Mouse (Mus musculus) C2C12 (cell line): Measurements from ENCODE around the gene Csmd2. TPM values are rescaled to one million over a fixed set of nuclear protein-coding genes. Genes with fewer than 3 reads are reported as not detected.

ENCODE experiments used
- H3K27me3 ChIP-seq: one replicate; pipeline ENCODE4 v1.6.1; 2011; ENCODE audit not compliant: control insufficient read depth, insufficient read depth, insufficient read length
- H3K36me3 ChIP-seq: one replicate; pipeline ENCODE4 v1.6.1; 2011; ENCODE audit not compliant: control insufficient read depth, insufficient read depth
- H3K4me3 ChIP-seq: one replicate; pipeline ENCODE4 v1.5.1; 2011; ENCODE audit warnings: mild to moderate bottlenecking, control low read depth; ENCODE audit not compliant: poor library complexity, insufficient read depth, severe bottlenecking
- H3K79me2 ChIP-seq: one replicate; pipeline ENCODE4 v1.6.1; 2011; ENCODE audit not compliant: control insufficient read depth, insufficient read depth
- H3K79me3 ChIP-seq: one replicate; pipeline ENCODE4 v1.6.1; 2011; ENCODE audit warnings: low read depth, control low read depth
- H3ac ChIP-seq: one replicate; pipeline ENCODE3; 2011; ENCODE audit warnings: low read depth; ENCODE audit not compliant: control insufficient read depth, insufficient read length
- CEBPB ChIP-seq: IDR thresholded peaks from one replicate; pipeline ENCODE4 v1.6.1; 2011; ENCODE audit warnings: low read depth, mild to moderate bottlenecking, control low read depth, moderate library complexity
- CTCF ChIP-seq: IDR thresholded peaks from one replicate; pipeline ENCODE4 v1.5.1; 2011; ENCODE audit not compliant: control insufficient read depth, insufficient read depth, insufficient read length
- FOSL1 ChIP-seq: IDR thresholded peaks from one replicate; pipeline ENCODE4 v1.8.0; 2011; ENCODE audit warnings: mild to moderate bottlenecking, low read length; ENCODE audit not compliant: poor library complexity, insufficient read depth, severe bottlenecking
- MAX ChIP-seq: IDR thresholded peaks from one replicate; pipeline ENCODE4 v1.6.1; 2011; ENCODE audit warnings: mild to moderate bottlenecking, control low read depth
- MYOD1 ChIP-seq: IDR thresholded peaks from one replicate; pipeline ENCODE4 v1.6.1; 2011; ENCODE audit warnings: low read depth; ENCODE audit not compliant: control insufficient read depth, insufficient read length
- MYOG ChIP-seq: IDR thresholded peaks from one replicate; pipeline ENCODE4 v1.6.1; 2011; ENCODE audit not compliant: control insufficient read depth, insufficient read length; ENCODE audit errors: extremely low read depth
- USF1 ChIP-seq: IDR thresholded peaks from one replicate; pipeline ENCODE4 v1.6.1; 2011; ENCODE audit warnings: low read depth, mild to moderate bottlenecking, control low read depth, moderate library complexity
- polyA plus RNA-seq: library from polyadenylated mRNA; unstranded; fragments of >200 nt; fragmentation: generic; extraction: Trizol; gene quantifications from one replicate; pipeline ENCODE4 v1.2.1, GENCODE M21; 2012; ENCODE audit warnings: missing spikeins

The Csmd2 gene
- polyA plus RNA-seq, 1 experiment: not detected

GRCm38 (mm10) chr4:128227377-128228316, 240.0 kb downstream of the Csmd2 start:
- H3K36me3 ChIP-seq: no peaks in the 10 kb centered on the region
- H3K27me3 ChIP-seq: no peaks in the 10 kb centered on the region
- no peak overlapping the region for H3K4me3 ChIP-seq
- no peak overlapping the region for H3ac ChIP-seq
- H3K79me2 ChIP-seq: no peaks in the 10 kb centered on the region
- no peak for TF ChIP-seq MYOG
- no peak for TF ChIP-seq MYOD1
- no peak for TF ChIP-seq CEBPB
- no peak for TF ChIP-seq MAX
- no peak for TF ChIP-seq USF1
- no peak for TF ChIP-seq FOSL1
- no peak for TF ChIP-seq CTCF
- H3K79me3 ChIP-seq: no peaks in the 10 kb centered on the region

GRCm38 (mm10) chr4:128233458-128233857, 245.8 kb downstream of the Csmd2 start:
- no peak for TF ChIP-seq MYOD1
- no peaks in the 10 kb centered on the region for H3K27me3 ChIP-seq
- no peak overlapping the region for H3K4me3 ChIP-seq
- H3ac ChIP-seq: no peak overlapping the region
- H3K79me3 ChIP-seq: no peaks in the 10 kb centered on the region
- H3K36me3 ChIP-seq: no peaks in the 10 kb centered on the region
- no peaks in the 10 kb centered on the region for H3K79me2 ChIP-seq

GRCm38 (mm10) chr4:128239113-128239512, 251.5 kb downstream of the Csmd2 start:
- no peaks in the 10 kb centered on the region for H3K36me3 ChIP-seq
- H3K27me3 ChIP-seq: no peaks in the 10 kb centered on the region
- H3ac ChIP-seq: no peak overlapping the region
- H3K79me2 ChIP-seq: no peaks in the 10 kb centered on the region
- H3K79me3 ChIP-seq: no peaks in the 10 kb centered on the region
- H3K4me3 ChIP-seq: no peak overlapping the region
- TF ChIP-seq CEBPB: no peak
- no peak for TF ChIP-seq FOSL1
- no peak for TF ChIP-seq MYOD1
- TF ChIP-seq USF1: no peak
- no peak for TF ChIP-seq MAX
- TF ChIP-seq CTCF: no peak
- no peak for TF ChIP-seq MYOG

GRCm38 (mm10) chr4:128241075-128241853, 253.6 kb downstream of the Csmd2 start:
- Histone ChIP-seq H3K4me3 (no peak overlapping the region), H3K79me3 (no peaks in the 10 kb centered on the region), H3K36me3 (no peaks in the 10 kb centered on the region), H3K27me3 (no peaks in the 10 kb centered on the region), H3ac (no peak overlapping the region), H3K79me2 (no peaks in the 10 kb centered on the region)
- no peak for TF ChIP-seq MAX
- TF ChIP-seq FOSL1: no peak
- no peak for TF ChIP-seq CEBPB
- no peak for TF ChIP-seq USF1
- TF ChIP-seq MYOG: no peak
- TF ChIP-seq MYOD1: no peak
- TF ChIP-seq CTCF: no peak

- no peak overlapping the region for H3K4me3 ChIP-seq
- H3ac ChIP-seq: no peak overlapping the region
- H3K36me3 ChIP-seq: no peaks in the 10 kb centered on the region
- H3K27me3 ChIP-seq: no peaks in the 10 kb centered on the region
- no peaks in the 10 kb centered on the region for H3K79me2 ChIP-seq
- TF ChIP-seq USF1: no peak
- no peak for TF ChIP-seq FOSL1
- no peak for TF ChIP-seq MYOD1
- no peak for TF ChIP-seq MAX
- TF ChIP-seq CTCF: no peak
- TF ChIP-seq MYOG: no peak
- no peak for TF ChIP-seq CEBPB
- H3K79me3 ChIP-seq: no peaks in the 10 kb centered on the region
Observed at GRCm38 (mm10) chr4:128241854-128242356, 254.2 kb downstream of the Csmd2 start.
